Mouse (Mus musculus): ENCODE measurements around the gene Flna. TPM values are rescaled to one million over a fixed set of nuclear protein-coding genes. Genes with fewer than 3 reads are reported as not detected.

The Flna gene
- polyA plus RNA-seq, 1 experiment from 2014 or later: 504 TPM

DNA sequence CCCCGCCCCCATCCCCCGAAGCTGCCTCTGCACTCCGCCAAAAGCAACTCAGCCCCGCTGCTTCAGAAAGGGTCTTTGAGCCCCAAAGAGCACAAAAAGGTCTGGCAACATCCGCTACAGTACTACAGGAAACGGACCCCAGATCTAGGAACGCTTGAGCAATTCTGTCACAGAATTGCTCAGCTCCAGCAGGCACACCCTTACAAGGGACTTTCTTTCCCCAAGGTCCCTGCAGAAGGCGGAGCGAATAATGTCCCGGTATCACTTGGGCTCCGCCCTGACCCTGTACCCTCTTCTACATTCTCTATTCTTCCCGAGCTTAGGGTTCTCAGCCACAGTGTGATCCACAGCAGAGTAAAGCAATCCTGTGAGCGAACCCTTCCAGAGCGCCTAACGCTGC, 2.9 kb downstream of the Flna start:
- peak overlapping the region; percentile 49 for H3K4me3 ChIP-seq (ENCODE audit: low read depth, low read length)
- peak overlapping the region; percentile 90 for H3K27ac ChIP-seq (ENCODE audit: low read depth)
- no peaks in the 10 kb centered on the region for H3K4me1 ChIP-seq (ENCODE audit: insufficient read depth)
- no peaks in the 10 kb centered on the region for H3K27me3 ChIP-seq (ENCODE audit: insufficient read depth, low read length)
- peaks cover 24% of the 10 kb centered on the region for H3K36me3 ChIP-seq (ENCODE audit: insufficient read depth)
- H3K9me3 ChIP-seq (ENCODE audit: low read depth, low read length): no peaks in the 10 kb centered on the region
- 16% methylated on average over 14 of the region's 15 CpGs for WGBS
- DNase-seq (no peak), ATAC-seq (ENCODE audit: insufficient read depth) (peak; percentile 35)
- peak overlapping the region; percentile 40 for H3K9ac ChIP-seq
- TF ChIP-seq CTCF (IDR thresholded peaks at IDR 0.05; ENCODE audit: low read depth): no peak
- H3K4me2 ChIP-seq: peak overlapping the region; percentile 68

- Histone ChIP-seq H3K36me3 (ENCODE audit: insufficient read depth) (peaks cover 28% of the 10 kb centered on the region), H3K4me2 (peak overlapping the region; percentile 68), H3K4me1 (ENCODE audit: insufficient read depth) (no peaks in the 10 kb centered on the region), H3K9me3 (ENCODE audit: low read depth, low read length) (no peaks in the 10 kb centered on the region), H3K27me3 (ENCODE audit: insufficient read depth, low read length) (no peaks in the 10 kb centered on the region), H3K9ac (peak overlapping the region; percentile 82), H3K4me3 (ENCODE audit: low read depth, low read length) (peak overlapping the region; percentile 49), H3K27ac (ENCODE audit: low read depth) (peak overlapping the region; percentile 96)
- ATAC-seq (ENCODE audit: insufficient read depth) (peak; percentile 82), DNase-seq (peak; percentile 96)
- TF ChIP-seq CTCF (IDR thresholded peaks at IDR 0.05; ENCODE audit: low read depth): no peak
- 13% methylated on average over 33 of the region's 38 CpGs for WGBS
These were observed 3.4 kb downstream of the Flna start for GRCm38 (mm10) chrX:74246213-74246681.

GRCm38 (mm10) chrX:74245687-74246086, 3.9 kb downstream of the Flna start:
- Histone ChIP-seq H3K4me3 (ENCODE audit: low read depth, low read length) (peak overlapping the region; percentile 49), H3K36me3 (ENCODE audit: insufficient read depth) (peaks cover 34% of the 10 kb centered on the region), H3K27ac (ENCODE audit: low read depth) (peak overlapping the region; percentile 96), H3K27me3 (ENCODE audit: insufficient read depth, low read length) (no peaks in the 10 kb centered on the region), H3K4me2 (peak overlapping the region; percentile 68), H3K4me1 (ENCODE audit: insufficient read depth) (no peaks in the 10 kb centered on the region), H3K9ac (peak overlapping the region; percentile 82), H3K9me3 (ENCODE audit: low read depth, low read length) (no peaks in the 10 kb centered on the region)
- 21% methylated on average over 15 of the region's 21 CpGs for WGBS
- DNase-seq: peak; percentile 88
- peak; percentile 41 for ATAC-seq (ENCODE audit: insufficient read depth)
- TF ChIP-seq CTCF (IDR thresholded peaks at IDR 0.05; ENCODE audit: low read depth): no peak

DNA sequence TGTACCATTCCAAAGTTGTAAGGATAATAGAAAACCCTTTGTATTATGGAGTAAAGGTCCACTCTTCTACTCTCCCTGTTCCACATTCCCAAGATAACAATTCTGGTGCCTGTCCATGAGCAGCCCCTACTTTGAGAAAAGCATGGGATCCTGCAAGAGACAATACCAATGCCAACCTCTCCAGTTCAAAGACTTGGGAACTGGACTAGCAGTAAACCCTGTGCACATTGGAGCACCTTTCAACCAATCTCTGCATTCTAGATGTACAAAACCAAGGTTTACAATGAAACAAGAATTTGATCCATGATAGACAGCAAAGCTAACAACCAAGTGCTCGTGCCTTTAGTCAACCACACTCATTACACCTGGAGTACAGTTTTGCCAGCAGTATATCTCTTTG, 4.5 kb downstream of the Flna start:
- H3K27me3 ChIP-seq (ENCODE audit: insufficient read depth, low read length): no peaks in the 10 kb centered on the region
- DNase-seq: no peak
- no peak for ATAC-seq (ENCODE audit: insufficient read depth)
- no peaks in the 10 kb centered on the region for H3K9me3 ChIP-seq (ENCODE audit: low read depth, low read length)
- H3K4me2 ChIP-seq: peak overlapping the region; percentile 68
- no peaks in the 10 kb centered on the region for H3K4me1 ChIP-seq (ENCODE audit: insufficient read depth)
- TF ChIP-seq CTCF (IDR thresholded peaks at IDR 0.05; ENCODE audit: low read depth): no peak
- peak overlapping the region; percentile 49 for H3K4me3 ChIP-seq (ENCODE audit: low read depth, low read length)
- peak overlapping the region; percentile 82 for H3K9ac ChIP-seq
- peaks cover 40% of the 10 kb centered on the region for H3K36me3 ChIP-seq (ENCODE audit: insufficient read depth)
- H3K27ac ChIP-seq (ENCODE audit: low read depth): peak overlapping the region; percentile 96
- 14% methylated on average over 1 of the region's 1 CpGs for WGBS

DNA sequence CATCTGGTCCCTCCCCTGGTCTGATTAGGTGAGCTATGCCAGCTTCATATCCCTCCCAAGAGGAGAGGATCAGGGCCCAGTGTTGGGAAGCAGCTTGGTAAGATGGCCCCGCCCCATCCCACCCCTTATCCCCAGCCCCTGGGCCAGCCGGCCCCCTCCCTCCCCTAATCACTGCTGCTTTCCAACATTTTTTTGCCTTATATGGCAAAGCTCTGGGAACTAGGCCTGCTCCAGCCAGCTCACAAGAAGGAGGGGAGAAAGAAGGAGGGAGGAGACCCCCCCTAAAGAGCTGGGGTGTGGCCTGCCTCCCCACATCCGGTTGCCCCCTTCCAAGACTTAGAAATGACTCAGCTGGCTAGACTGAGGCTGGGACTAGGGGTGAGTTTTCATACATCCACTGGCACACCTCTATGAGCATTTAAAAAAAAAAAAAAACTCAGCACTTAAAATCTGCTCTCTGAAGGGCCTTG, 5.0 kb downstream of the Flna start:
- WGBS: 8% methylated on average over 3 of the region's 3 CpGs
- no peaks in the 10 kb centered on the region for H3K9me3 ChIP-seq (ENCODE audit: low read depth, low read length)
- H3K4me2 ChIP-seq: peak overlapping the region; percentile 68
- H3K9ac ChIP-seq: peak overlapping the region; percentile 82
- ATAC-seq (ENCODE audit: insufficient read depth) (peak; percentile 67), DNase-seq (peak; percentile 84)
- H3K27ac ChIP-seq (ENCODE audit: low read depth): peak overlapping the region; percentile 96
- no peaks in the 10 kb centered on the region for H3K4me1 ChIP-seq (ENCODE audit: insufficient read depth)
- H3K36me3 ChIP-seq (ENCODE audit: insufficient read depth): peaks cover 44% of the 10 kb centered on the region
- peak overlapping the region; percentile 49 for H3K4me3 ChIP-seq (ENCODE audit: low read depth, low read length)
- H3K27me3 ChIP-seq (ENCODE audit: insufficient read depth, low read length): no peaks in the 10 kb centered on the region
- no peak for TF ChIP-seq CTCF (IDR thresholded peaks at IDR 0.05; ENCODE audit: low read depth)

GRCm38 (mm10) chrX:74243807-74244206, 5.8 kb downstream of the Flna start:
- no peak for TF ChIP-seq CTCF (IDR thresholded peaks at IDR 0.05; ENCODE audit: low read depth)
- DNase-seq (no peak), ATAC-seq (ENCODE audit: insufficient read depth) (no peak)
- Histone ChIP-seq H3K4me1 (ENCODE audit: insufficient read depth) (no peaks in the 10 kb centered on the region), H3K27me3 (ENCODE audit: insufficient read depth, low read length) (no peaks in the 10 kb centered on the region), H3K4me3 (ENCODE audit: low read depth, low read length) (peak overlapping the region; percentile 49), H3K9me3 (ENCODE audit: low read depth, low read length) (no peaks in the 10 kb centered on the region), H3K9ac (peak overlapping the region; percentile 39), H3K4me2 (peak overlapping the region; percentile 68), H3K27ac (ENCODE audit: low read depth) (peak overlapping the region; percentile 68), H3K36me3 (ENCODE audit: insufficient read depth) (peaks cover 53% of the 10 kb centered on the region)
- WGBS: 48% methylated on average over 3 of the region's 3 CpGs

GRCm38 (mm10) chrX:74243396-74243795, 6.2 kb downstream of the Flna start:
- ATAC-seq (ENCODE audit: insufficient read depth): no peak

More at GRCm38 (mm10) chrX:74243396-74243795, 6.2 kb downstream of the Flna start:
- H3K27me3 ChIP-seq (ENCODE audit: insufficient read depth, low read length): no peaks in the 10 kb centered on the region
- TF ChIP-seq CTCF (IDR thresholded peaks at IDR 0.05; ENCODE audit: low read depth): no peak
- H3K27ac ChIP-seq (ENCODE audit: low read depth): no peak overlapping the region; the same call in 1 of the 2 replicates
- 64% methylated on average over 2 of the region's 2 CpGs for WGBS
- peak; percentile 53 for DNase-seq
- peak overlapping the region; percentile 39 for H3K9ac ChIP-seq
- H3K4me3 ChIP-seq (ENCODE audit: low read depth, low read length): peak overlapping the region; percentile 49
- H3K36me3 ChIP-seq (ENCODE audit: insufficient read depth): peaks cover 57% of the 10 kb centered on the region
- no peaks in the 10 kb centered on the region for H3K4me1 ChIP-seq (ENCODE audit: insufficient read depth)
- H3K4me2 ChIP-seq: peak overlapping the region; percentile 68
- H3K9me3 ChIP-seq (ENCODE audit: low read depth, low read length): no peaks in the 10 kb centered on the region
